Mouse (Mus musculus): Measurements from ENCODE around the gene E330034G19Rik. TPM values are rescaled to one million over a fixed set of nuclear protein-coding genes. Genes with fewer than 3 reads are reported as not detected.

The E330034G19Rik gene
- polyA plus RNA-seq, 1 experiment from 2014 or later: not detected

Other genes with a start within 250 kb of the E330034G19Rik start
- 21.8 and 23.6 TPM in 2 replicates for gene Dlg5, start 47.3 kb upstream of the E330034G19Rik start, polyA plus RNA-seq (2016; fragmentation: Nextera tagmentation; extraction: Ambion mirVana)
- gene Polr3a, start 193.8 kb downstream of the E330034G19Rik start, polyA plus RNA-seq (2016; fragmentation: Nextera tagmentation; extraction: Ambion mirVana): 20.3 and 22.2 TPM in 2 replicates
- gene Rps24, start 193.9 kb downstream of the E330034G19Rik start, polyA plus RNA-seq (2016; fragmentation: Nextera tagmentation; extraction: Ambion mirVana): 852 and 899 TPM in 2 replicates

All from hindbrain, embryonic 12.5 days (tissue).